Comparison of ENCODE assay signal across 22 mouse cellular contexts in genomic region chr14:90412707-90413106, GRCm38 (mm10).
DNase-seq lines count a peak whose midpoint lies in the region; ATAC-seq lines count a peak whose summit lies in the region.
"Had no signal": no experiment of that assay in that cellular context is flagged by ENCODE, and none has a peak within 500 bp of the region (broad histone marks: within the 10 kb centered on the region; RNA-seq: fewer than 3 reads in every experiment).

No protein-coding gene starts in this region.

- peak; percentile 38; the same call in 1 of the 2 replicates for ATAC-seq in forebrain, embryonic 13.5 days
- no peak for ATAC-seq in forebrain, embryonic 12.5 days (ENCODE audit: low FRiP score)
- peak; percentile 36; the same call in 1 of the 2 replicates for ATAC-seq in midbrain, embryonic 16.5 days
- no peak; the same call in 1 of the 2 replicates for ATAC-seq in midbrain, embryonic 15.5 days (replicated peaks)
- no peak for ATAC-seq in cerebellum, adult (ENCODE audit: insufficient number of reproducible peaks, low FRiP score, low TSS enrichment)
- ATAC-seq: activated CD4-positive, CD25-positive, alpha-beta regulatory T cell, adult 4 months; intestine, postnatal 0 days had no signal

- no peaks in the 10 kb centered on the region for H3K9me3 ChIP-seq in forebrain, embryonic 13.5 days (replicated peaks)
- no peaks in the 10 kb centered on the region for H3K9me3 ChIP-seq in forebrain, embryonic 12.5 days
- no peaks in the 10 kb centered on the region for H3K9me3 ChIP-seq in midbrain, embryonic 16.5 days (replicated peaks; ENCODE audit: control insufficient read depth, low read length, poor library complexity, severe bottlenecking)
- no peaks in the 10 kb centered on the region for H3K9me3 ChIP-seq in midbrain, embryonic 15.5 days
- H3K9me3 ChIP-seq: heart, embryonic 10.5 days; heart, embryonic 13.5 days; hindbrain, embryonic 12.5 days had no signal

- H3K27me3 ChIP-seq in forebrain, embryonic 13.5 days = no peaks in the 10 kb centered on the region
- no peaks in the 10 kb centered on the region for H3K27me3 ChIP-seq in forebrain, embryonic 12.5 days
- no peaks in the 10 kb centered on the region for H3K27me3 ChIP-seq in midbrain, embryonic 16.5 days (ENCODE audit: control insufficient read depth, insufficient read depth, low read depth, low read length)
- H3K27me3 ChIP-seq in midbrain, embryonic 15.5 days (replicated peaks) = no peaks in the 10 kb centered on the region
- H3K27me3 ChIP-seq: heart, embryonic 13.5 days; hindbrain, embryonic 12.5 days; hindbrain, embryonic 15.5 days had no signal

- H3K9ac ChIP-seq in forebrain, embryonic 13.5 days = no peak overlapping the region
- no peak overlapping the region for H3K9ac ChIP-seq in forebrain, embryonic 12.5 days
- no peak overlapping the region for H3K9ac ChIP-seq in midbrain, embryonic 16.5 days (ENCODE audit: low read depth, low read length)
- H3K9ac ChIP-seq in midbrain, embryonic 15.5 days = no peak overlapping the region
- H3K9ac ChIP-seq: heart, embryonic 13.5 days; hindbrain, embryonic 12.5 days; hindbrain, embryonic 15.5 days had no signal

- H3K4me1 ChIP-seq in forebrain, embryonic 13.5 days = no peaks in the 10 kb centered on the region
- H3K4me1 ChIP-seq in forebrain, embryonic 12.5 days = no peaks in the 10 kb centered on the region
- no peaks in the 10 kb centered on the region for H3K4me1 ChIP-seq in midbrain, embryonic 16.5 days (ENCODE audit: control insufficient read depth, insufficient read depth, low read length)
- H3K4me1 ChIP-seq in midbrain, embryonic 15.5 days = no peaks in the 10 kb centered on the region
- H3K4me1 ChIP-seq: heart, embryonic 10.5 days; heart, embryonic 13.5 days; hindbrain, embryonic 12.5 days; hindbrain, embryonic 15.5 days had no signal

- 68% methylated on average over 3 of the region's 3 CpGs for WGBS in forebrain, embryonic 13.5 days
- 72% methylated on average over 3 of the region's 3 CpGs for WGBS in forebrain, embryonic 12.5 days
- 49% methylated on average over 3 of the region's 3 CpGs for WGBS in midbrain, embryonic 16.5 days
- 53% methylated on average over 3 of the region's 3 CpGs for WGBS in midbrain, embryonic 15.5 days

- H3K4me2 ChIP-seq in forebrain, embryonic 13.5 days = no peak overlapping the region
- no peak overlapping the region for H3K4me2 ChIP-seq in forebrain, embryonic 12.5 days
- no peak overlapping the region for H3K4me2 ChIP-seq in midbrain, embryonic 16.5 days (ENCODE audit: low read length)
- no peak overlapping the region for H3K4me2 ChIP-seq in midbrain, embryonic 15.5 days
- H3K4me2 ChIP-seq: heart, embryonic 13.5 days; hindbrain, embryonic 12.5 days; hindbrain, embryonic 15.5 days had no signal

- intact Hi-C loops in heart, postnatal 10 days (cut with DNase I) = no loop called here

- peak; percentile 43 for DNase-seq in heart, adult 11 months
- no peak for DNase-seq in heart, postnatal 10 days
- DNase-seq in kidney, postnatal 4 days = no peak
- DNase-seq: adrenal gland, adult 8-10 months; adrenal gland, postnatal 25 days; cerebellum, adult 11-12 months; cerebellum, adult 8-10 months; cerebellum, postnatal 10 days; cerebellum, postnatal 36 days; gastrocnemius, postnatal 25 days; heart, adult 2 months had no signal

- H3K4me3 ChIP-seq in forebrain, embryonic 13.5 days = no peak overlapping the region
- H3K4me3 ChIP-seq in forebrain, embryonic 12.5 days (replicated peaks) = no peak overlapping the region
- H3K4me3 ChIP-seq in midbrain, embryonic 16.5 days (ENCODE audit: low read depth, low read length) = no peak overlapping the region
- no peak overlapping the region for H3K4me3 ChIP-seq in midbrain, embryonic 15.5 days
- H3K4me3 ChIP-seq: heart, adult 2 months; heart, embryonic 10.5 days; heart, embryonic 13.5 days; hindbrain, embryonic 12.5 days; hindbrain, embryonic 15.5 days had no signal

- H3K36me3 ChIP-seq in forebrain, embryonic 13.5 days (ENCODE audit: poor library complexity, severe bottlenecking) = no peaks in the 10 kb centered on the region
- H3K36me3 ChIP-seq in forebrain, embryonic 12.5 days (replicated peaks) = no peaks in the 10 kb centered on the region
- no peaks in the 10 kb centered on the region for H3K36me3 ChIP-seq in midbrain, embryonic 16.5 days (ENCODE audit: control insufficient read depth, insufficient read depth, low read length)
- H3K36me3 ChIP-seq in midbrain, embryonic 15.5 days (replicated peaks) = no peaks in the 10 kb centered on the region
- H3K36me3 ChIP-seq: heart, embryonic 10.5 days; heart, embryonic 13.5 days; hindbrain, embryonic 12.5 days; hindbrain, embryonic 15.5 days had no signal

- no peak overlapping the region for H3K27ac ChIP-seq in forebrain, embryonic 13.5 days
- no peak overlapping the region for H3K27ac ChIP-seq in forebrain, embryonic 12.5 days
- H3K27ac ChIP-seq in midbrain, embryonic 16.5 days (ENCODE audit: low read length) = no peak overlapping the region
- H3K27ac ChIP-seq in midbrain, embryonic 15.5 days = no peak overlapping the region
- H3K27ac ChIP-seq: heart, adult 2 months; heart, embryonic 10.5 days; heart, embryonic 13.5 days; hindbrain, embryonic 12.5 days; hindbrain, embryonic 15.5 days had no signal

Comparison
In these comparisons a context has a peak if more than half of its experiments do, and no peak if none do; other contexts are left out.
1. ATAC-seq: peak in forebrain, embryonic 13.5 days (single experiment) and midbrain, embryonic 16.5 days (single experiment); none in forebrain, embryonic 12.5 days (single experiment), midbrain, embryonic 15.5 days (single experiment) and cerebellum, adult (single experiment).